In the genomic region with DNA sequence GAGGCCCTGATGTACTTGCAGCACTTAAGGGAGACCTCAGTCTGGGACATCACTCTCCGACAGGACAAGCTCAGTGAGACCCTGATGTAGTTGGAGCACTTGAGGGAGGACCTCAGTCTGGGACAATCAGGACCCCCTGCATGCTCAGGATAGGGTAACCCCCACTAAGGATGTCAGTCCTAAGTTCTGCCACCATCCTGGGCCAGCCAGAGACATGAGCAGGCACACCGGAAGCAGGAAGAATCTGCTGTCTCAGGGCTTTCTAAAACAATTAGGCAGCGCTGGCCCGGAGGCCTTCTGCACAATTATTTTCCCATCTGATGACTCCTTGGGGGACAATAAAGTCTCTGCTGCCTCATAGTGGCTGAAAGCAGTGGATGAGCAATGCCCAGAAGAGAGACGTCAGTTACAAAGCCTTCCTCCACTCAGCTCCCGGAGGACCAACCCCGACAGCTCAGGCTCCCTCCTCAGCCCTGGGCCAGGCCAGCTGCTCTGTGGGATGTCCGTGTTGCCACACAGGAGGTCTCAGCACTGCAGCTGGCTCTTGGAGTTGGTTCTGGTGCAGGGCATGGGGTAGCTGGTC, we compare ENCODE assay signal across 10 mouse cellular contexts. TPM values are rescaled to one million over a fixed set of nuclear protein-coding genes. Genes with fewer than 3 reads are reported as not detected.
DNase-seq lines count a peak whose midpoint lies in the region; ATAC-seq and TF ChIP-seq lines count a peak whose summit lies in the region.
"Had no signal": no experiment of that assay in that cellular context is flagged by ENCODE, and none has a peak within 500 bp of the region (broad histone marks: within the 10 kb centered on the region; RNA-seq: fewer than 3 reads in every experiment).

No protein-coding gene starts in this region.

- H3K4me1 ChIP-seq in forebrain, embryonic 12.5 days: peaks cover 20% of the 10 kb centered on the region
- no peaks in the 10 kb centered on the region for H3K4me1 ChIP-seq in forebrain, embryonic 16.5 days (replicated peaks; ENCODE audit: control insufficient read depth, insufficient read depth, low read length)
- H3K4me1 ChIP-seq in midbrain, embryonic 12.5 days: peaks cover 14% of the 10 kb centered on the region
- H3K4me1 ChIP-seq in midbrain, embryonic 16.5 days (ENCODE audit: control insufficient read depth, insufficient read depth, low read length): no peaks in the 10 kb centered on the region
- H3K4me1 ChIP-seq in kidney, postnatal 0 days (replicated peaks; ENCODE audit: insufficient read depth, low read length): no peaks in the 10 kb centered on the region

- TF ChIP-seq CTCF in kidney, postnatal 0 days (IDR thresholded peaks at IDR 0.05; ENCODE audit: low read depth): peak; percentile 47; the same call in 1 of the 2 replicates

- no peak overlapping the region for H3K4me2 ChIP-seq in forebrain, embryonic 12.5 days
- H3K4me2 ChIP-seq in forebrain, embryonic 16.5 days (ENCODE audit: low read length): no peak overlapping the region
- H3K4me2 ChIP-seq in midbrain, embryonic 12.5 days (replicated peaks): no peak overlapping the region
- no peak overlapping the region for H3K4me2 ChIP-seq in midbrain, embryonic 16.5 days (ENCODE audit: low read length)
- H3K4me2 ChIP-seq in kidney, postnatal 0 days (ENCODE audit: low read length): no peak overlapping the region

- H3K9ac ChIP-seq in forebrain, embryonic 12.5 days: no peak overlapping the region
- H3K9ac ChIP-seq in forebrain, embryonic 16.5 days (replicated peaks; ENCODE audit: low read depth, low read length): no peak overlapping the region
- no peak overlapping the region for H3K9ac ChIP-seq in midbrain, embryonic 12.5 days (replicated peaks)
- H3K9ac ChIP-seq in midbrain, embryonic 16.5 days (ENCODE audit: low read depth, low read length): no peak overlapping the region
- H3K9ac ChIP-seq in kidney, postnatal 0 days (ENCODE audit: low read depth, low read length): no peak overlapping the region

- no peaks in the 10 kb centered on the region for H3K36me3 ChIP-seq in forebrain, embryonic 12.5 days (replicated peaks)
- H3K36me3 ChIP-seq in forebrain, embryonic 16.5 days (ENCODE audit: control insufficient read depth, insufficient read depth): no peaks in the 10 kb centered on the region
- no peaks in the 10 kb centered on the region for H3K36me3 ChIP-seq in midbrain, embryonic 12.5 days
- H3K36me3 ChIP-seq in midbrain, embryonic 16.5 days (ENCODE audit: control insufficient read depth, insufficient read depth, low read length): no peaks in the 10 kb centered on the region
- H3K36me3 ChIP-seq in kidney, postnatal 0 days (ENCODE audit: insufficient read depth, low read length): no peaks in the 10 kb centered on the region

- DNase-seq in kidney, postnatal 0 days (ENCODE audit: low spot score): peak; percentile 67
- DNase-seq in frontal cortex, postnatal 36 days (ENCODE audit: low spot score in 2 of 2): no peak
- no peak for DNase-seq in urinary bladder, adult 18-20 months (ENCODE audit: low spot score in 2 of 2)
- DNase-seq: adrenal gland, postnatal 36 days had no signal

- 0 out of 2 replicates have a peak overlapping the region, but pooled peaks have one; percentile 19 for H3K27ac ChIP-seq in forebrain, embryonic 12.5 days
- H3K27ac ChIP-seq in forebrain, embryonic 16.5 days (ENCODE audit: low read length): no peak overlapping the region
- no peak overlapping the region for H3K27ac ChIP-seq in midbrain, embryonic 12.5 days (replicated peaks)
- no peak overlapping the region for H3K27ac ChIP-seq in midbrain, embryonic 16.5 days (ENCODE audit: low read length)
- H3K27ac ChIP-seq in kidney, postnatal 0 days: no peak overlapping the region
- H3K27ac ChIP-seq: macrophage had no signal

- H3K27me3 ChIP-seq in forebrain, embryonic 12.5 days: no peaks in the 10 kb centered on the region; the same call in 1 of the 2 replicates
- no peaks in the 10 kb centered on the region for H3K27me3 ChIP-seq in forebrain, embryonic 16.5 days (replicated peaks; ENCODE audit: control insufficient read depth, insufficient read depth, low read length)
- H3K27me3 ChIP-seq in midbrain, embryonic 12.5 days: peaks cover 5% of the 10 kb centered on the region
- no peaks in the 10 kb centered on the region for H3K27me3 ChIP-seq in midbrain, embryonic 16.5 days (ENCODE audit: control insufficient read depth, insufficient read depth, low read depth, low read length)
- H3K27me3 ChIP-seq in kidney, postnatal 0 days (ENCODE audit: insufficient read depth, low read length): no peaks in the 10 kb centered on the region

- ATAC-seq in forebrain, embryonic 12.5 days (ENCODE audit: low FRiP score): no peak
- ATAC-seq in forebrain, embryonic 16.5 days: no peak
- peak; percentile 38; the same call in 1 of the 2 replicates for ATAC-seq in midbrain, embryonic 12.5 days (ENCODE audit: low FRiP score, low read depth)
- ATAC-seq in midbrain, embryonic 16.5 days: no peak
- ATAC-seq in kidney, postnatal 0 days (replicated peaks; ENCODE audit: low FRiP score, low read depth): no peak
- no peak for ATAC-seq in frontal cortex, adult (ENCODE audit: low TSS enrichment)

- no peak overlapping the region for H3K4me3 ChIP-seq in forebrain, embryonic 12.5 days (replicated peaks)
- H3K4me3 ChIP-seq in forebrain, embryonic 16.5 days (replicated peaks; ENCODE audit: low read length): no peak overlapping the region
- H3K4me3 ChIP-seq in midbrain, embryonic 12.5 days: no peak overlapping the region
- H3K4me3 ChIP-seq in midbrain, embryonic 16.5 days (ENCODE audit: low read depth, low read length): no peak overlapping the region
- H3K4me3 ChIP-seq in kidney, postnatal 0 days (replicated peaks; ENCODE audit: low read depth, low read length): no peak overlapping the region

- no peaks in the 10 kb centered on the region for H3K9me3 ChIP-seq in forebrain, embryonic 12.5 days
- no peaks in the 10 kb centered on the region for H3K9me3 ChIP-seq in forebrain, embryonic 16.5 days (ENCODE audit: control insufficient read depth, low read length)
- no peaks in the 10 kb centered on the region for H3K9me3 ChIP-seq in midbrain, embryonic 12.5 days
- H3K9me3 ChIP-seq in midbrain, embryonic 16.5 days (replicated peaks; ENCODE audit: control insufficient read depth, low read length, poor library complexity, severe bottlenecking): no peaks in the 10 kb centered on the region
- H3K9me3 ChIP-seq in kidney, postnatal 0 days (replicated peaks; ENCODE audit: low read length): no peaks in the 10 kb centered on the region

- WGBS in forebrain, embryonic 12.5 days: 40% methylated on average over 8 of the region's 8 CpGs
- WGBS in forebrain, embryonic 16.5 days: 37% methylated on average over 8 of the region's 8 CpGs
- 36% methylated on average over 8 of the region's 8 CpGs for WGBS in midbrain, embryonic 12.5 days
- WGBS in midbrain, embryonic 16.5 days: 25% methylated on average over 8 of the region's 8 CpGs
- WGBS in kidney, postnatal 0 days: 24% methylated on average over 8 of the region's 8 CpGs

RNA-seq across cellular contexts. Expression of a gene that starts 32.7 kb away (rescaled TPM):
- polyA plus RNA-seq in forebrain, embryonic 12.5 days (2016; fragmentation: Nextera tagmentation; extraction: Ambion mirVana): 46.7 and 51.8 TPM in 2 replicates
- polyA plus RNA-seq in forebrain, embryonic 16.5 days (2015; fragmentation: Nextera tagmentation; extraction: Ambion mirVana): 47.1 and 47.3 TPM in 2 replicates
- polyA plus RNA-seq in midbrain, embryonic 12.5 days (2016; fragmentation: Nextera tagmentation; extraction: Ambion mirVana): 48.5 and 50.2 TPM in 2 replicates
- polyA plus RNA-seq in midbrain, embryonic 16.5 days (2015; fragmentation: Nextera tagmentation; extraction: Ambion mirVana): 42.1 and 45.5 TPM in 2 replicates
- 30.4 TPM in 2 replicates for polyA plus RNA-seq in kidney, postnatal 0 days (2015; fragmentation: Nextera tagmentation; extraction: Ambion mirVana)

RNA-seq across cellular contexts. Expression of a gene that starts 35.9 kb away (rescaled TPM):
- polyA plus RNA-seq in forebrain, embryonic 12.5 days (2016; fragmentation: Nextera tagmentation; extraction: Ambion mirVana): 456 and 462 TPM in 2 replicates
- 91.4 and 100 TPM in 2 replicates for polyA plus RNA-seq in forebrain, embryonic 16.5 days (2015; fragmentation: Nextera tagmentation; extraction: Ambion mirVana)
- 800 and 870 TPM in 2 replicates for polyA plus RNA-seq in midbrain, embryonic 12.5 days (2016; fragmentation: Nextera tagmentation; extraction: Ambion mirVana)
- 107 and 135 TPM in 2 replicates for polyA plus RNA-seq in midbrain, embryonic 16.5 days (2015; fragmentation: Nextera tagmentation; extraction: Ambion mirVana)
- 5.8 and 6.2 TPM in 2 replicates for polyA plus RNA-seq in kidney, postnatal 0 days (2015; fragmentation: Nextera tagmentation; extraction: Ambion mirVana)
- polyA plus RNA-seq: macrophage had no signal

RNA-seq across cellular contexts. Expression of a gene that starts 59.9 kb away (rescaled TPM):
- polyA plus RNA-seq in forebrain, embryonic 12.5 days (2016; fragmentation: Nextera tagmentation; extraction: Ambion mirVana): 4.2 and 5.3 TPM in 2 replicates
- 11.3 and 14.1 TPM in 2 replicates for polyA plus RNA-seq in forebrain, embryonic 16.5 days (2015; fragmentation: Nextera tagmentation; extraction: Ambion mirVana)
- polyA plus RNA-seq in midbrain, embryonic 12.5 days (2016; fragmentation: Nextera tagmentation; extraction: Ambion mirVana): 3.6 and 3.7 TPM in 2 replicates
- 23.3 and 25.4 TPM in 2 replicates for polyA plus RNA-seq in midbrain, embryonic 16.5 days (2015; fragmentation: Nextera tagmentation; extraction: Ambion mirVana)
- 2.1 and 2.3 TPM in 2 replicates for polyA plus RNA-seq in kidney, postnatal 0 days (2015; fragmentation: Nextera tagmentation; extraction: Ambion mirVana)
- polyA plus RNA-seq: macrophage had no signal

Comparison
In these comparisons a context has a peak if more than half of its experiments do, and no peak if none do; other contexts are left out.
1. RNA of a gene that starts 35.9 kb away (polyA plus RNA-seq): 800 to 870 TPM in midbrain, embryonic 12.5 days, 456 to 462 TPM in forebrain, embryonic 12.5 days, 107 to 135 TPM in midbrain, embryonic 16.5 days and 91.4 to 100 TPM in forebrain, embryonic 16.5 days; 5.8 to 6.2 TPM in kidney, postnatal 0 days; every median in the first group is over 10 times any median in the second.